Mouse (Mus musculus) MEL (cell line): ENCODE data around the gene Gas2. TPM values are rescaled to one million over a fixed set of nuclear protein-coding genes. Genes with fewer than 3 reads are reported as not detected.

Source experiments
- DNase-seq: peaks from one replicate; pipeline ENCODE4 v3.0.0; 2011; ENCODE audit warnings: low read depth, low spot score
- H3K27ac ChIP-seq: 2 replicates; pipeline ENCODE4 v1.5.1; 2012; ENCODE audit warnings: low read depth, mild to moderate bottlenecking, control low read depth, low read length, moderate library complexity; ENCODE audit not compliant: control insufficient read depth
- H3K27me3 ChIP-seq, 2 experiments: fragments of 150-350 bp in 1 of 2; sonication (generic) in 1 of 2; 2 replicates each; pipeline ENCODE4 v1.6.1; 2012; ENCODE audit warnings: low read length in 2 of 2, mild to moderate bottlenecking in 2 of 2, improper control_type of control experiment in 1 of 2, moderate library complexity in 1 of 2; ENCODE audit not compliant: insufficient read depth in 2 of 2, control insufficient read depth in 1 of 2
- H3K36me3 ChIP-seq, 2 experiments: 2 replicates each; pipeline ENCODE4 v1.6.1; 2012 to 2014; ENCODE audit warnings: low read length in 2 of 2, improper control_type of control experiment in 1 of 2, inconsistent platforms in 1 of 2, mild to moderate bottlenecking in 1 of 2; ENCODE audit not compliant: insufficient read depth in 2 of 2, control insufficient read depth in 1 of 2
- H3K4me1 ChIP-seq, 2 experiments: fragments of 150-350 bp in 1 of 2; sonication (generic) in 1 of 2; 2 replicates each; pipeline ENCODE4 v1.6.1; 2012; ENCODE audit warnings: low read length in 2 of 2, improper control_type of control experiment in 1 of 2, mild to moderate bottlenecking in 1 of 2; ENCODE audit not compliant: insufficient read depth in 2 of 2, control insufficient read depth in 1 of 2
- H3K4me3 ChIP-seq, 2 experiments: fragments of 150-350 bp in 1 of 2; sonication (generic) in 1 of 2; 2 replicates each; pipeline ENCODE4 v1.5.1; 2012; ENCODE audit warnings: low read depth in 2 of 2, low read length in 2 of 2, mild to moderate bottlenecking in 2 of 2, moderate library complexity in 2 of 2, control low read depth in 1 of 2, improper control_type of control experiment in 1 of 2; ENCODE audit not compliant: control insufficient read depth in 1 of 2, insufficient read depth in 1 of 2
- H3K79me2 ChIP-seq: 2 replicates; pipeline ENCODE4 v1.6.1; 2012; ENCODE audit warnings: mild to moderate bottlenecking, low read length, moderate library complexity; ENCODE audit not compliant: control insufficient read depth, poor library complexity, insufficient read depth
- H3K9ac ChIP-seq: 2 replicates; pipeline ENCODE4 v1.6.1; 2012; ENCODE audit warnings: low read depth, mild to moderate bottlenecking, control low read depth, low read length, moderate library complexity; ENCODE audit not compliant: control insufficient read depth, poor library complexity, severe bottlenecking
- H3K9me3 ChIP-seq: fragments of 150-350 bp; sonication (generic); replicated peaks from 2 replicates; pipeline ENCODE4 v1.6.1; 2012; ENCODE audit warnings: mild to moderate bottlenecking, low read length, improper control_type of control experiment, moderate library complexity; ENCODE audit not compliant: insufficient read depth
- CHD1 ChIP-seq: IDR thresholded peaks from 2 replicates; pipeline ENCODE4 v1.6.1; 2012; ENCODE audit warnings: low read depth, mild to moderate bottlenecking, inconsistent platforms, low read length, improper control_type of control experiment
- CHD2 ChIP-seq: IDR thresholded peaks from 2 replicates; pipeline ENCODE4 v1.6.1; 2011; ENCODE audit warnings: low read length, improper control_type of control experiment
- E2F4 ChIP-seq: IDR thresholded peaks from 2 replicates; pipeline ENCODE4 v1.6.1; 2011; ENCODE audit warnings: low read depth, low read length, improper control_type of control experiment, borderline replicate concordance
- GABPA ChIP-seq: IDR thresholded peaks from 2 replicates; pipeline ENCODE4 v1.6.1; 2012; ENCODE audit warnings: low read depth, mild to moderate bottlenecking, inconsistent platforms, low read length, improper control_type of control experiment, moderate library complexity
- GATA1 ChIP-seq: IDR thresholded peaks from 2 replicates; pipeline ENCODE4 v1.6.1; 2011; ENCODE audit warnings: low read depth, low read length, improper control_type of control experiment
- HCFC1 ChIP-seq: IDR thresholded peaks from 2 replicates; pipeline ENCODE4 v1.6.1; 2012; ENCODE audit warnings: low read depth, mild to moderate bottlenecking, inconsistent platforms, low read length, improper control_type of control experiment, moderate library complexity
- JUND ChIP-seq: IDR thresholded peaks from 2 replicates; pipeline ENCODE4 v1.6.1; 2011; ENCODE audit warnings: low read depth, mild to moderate bottlenecking, improper control_type of control experiment, low read length
- KAT2A ChIP-seq: conservative IDR thresholded peaks from 2 replicates; pipeline ENCODE4 v1.6.1; 2012; ENCODE audit warnings: low read depth, low read length, improper control_type of control experiment, inconsistent platforms
- MAFK ChIP-seq: IDR thresholded peaks from 2 replicates; pipeline ENCODE4 v1.6.1; 2011; ENCODE audit warnings: low read depth, mild to moderate bottlenecking, low read length, improper control_type of control experiment, borderline replicate concordance
- MEF2A ChIP-seq: IDR thresholded peaks from 2 replicates; pipeline ENCODE4 v1.6.1; 2014; ENCODE audit warnings: low read depth, mild to moderate bottlenecking, inconsistent platforms, low read length, improper control_type of control experiment; ENCODE audit not compliant: poor library complexity, insufficient replicate concordance, severe bottlenecking; ENCODE audit errors: extremely low read depth
- MXI1 ChIP-seq: IDR thresholded peaks from 2 replicates; pipeline ENCODE4 v1.6.1; 2011; ENCODE audit warnings: mild to moderate bottlenecking, low read depth, low read length, improper control_type of control experiment
- MYB ChIP-seq: IDR thresholded peaks from 2 replicates; pipeline ENCODE4 v1.6.1; 2011; ENCODE audit warnings: mild to moderate bottlenecking, low read depth, low read length, improper control_type of control experiment
- MYC ChIP-seq: IDR thresholded peaks from 2 replicates; pipeline ENCODE4 v1.6.1; 2011; ENCODE audit warnings: low read depth, mild to moderate bottlenecking, low read length, improper control_type of control experiment, moderate library complexity
- NELFE ChIP-seq: IDR thresholded peaks from 2 replicates; pipeline ENCODE4 v1.6.1; 2011; ENCODE audit warnings: low read depth, low read length, improper control_type of control experiment
- POLR2AphosphoS5 ChIP-seq: IDR thresholded peaks from 2 replicates; pipeline ENCODE4 v1.6.1; 2012; ENCODE audit warnings: low read depth, borderline replicate concordance, mild to moderate bottlenecking, inconsistent platforms, low read length, moderate library complexity, mixed read lengths
- RCOR1 ChIP-seq: IDR thresholded peaks from 2 replicates; pipeline ENCODE4 v1.6.1; 2012; ENCODE audit warnings: low read depth, mild to moderate bottlenecking, inconsistent platforms, low read length, improper control_type of control experiment
- SMC3 ChIP-seq: IDR thresholded peaks from 2 replicates; pipeline ENCODE4 v1.6.1; 2011; ENCODE audit warnings: low read depth, low read length, improper control_type of control experiment
- TAL1 ChIP-seq: IDR thresholded peaks from 2 replicates; pipeline ENCODE4 v1.6.1; 2012; ENCODE audit warnings: mild to moderate bottlenecking, inconsistent platforms, low read length, moderate library complexity, mixed read lengths
- TBP ChIP-seq: IDR thresholded peaks from 2 replicates; pipeline ENCODE4 v1.8.0; 2011; ENCODE audit warnings: low read depth, low read length, improper control_type of control experiment
- ZC3H11A ChIP-seq: IDR thresholded peaks from 2 replicates; pipeline ENCODE4 v1.6.1; 2012; ENCODE audit warnings: low read depth, mild to moderate bottlenecking, inconsistent platforms, low read length, improper control_type of control experiment
- polyA plus RNA-seq, 2 experiments: library from polyadenylated mRNA; stranded (reverse) in 1 of 2; unstranded in 1 of 2; fragments of >175 nt in 1 of 2; fragments of >200 nt in 1 of 2; gene quantifications; 2 replicates each; pipeline versions ENCODE4 v1.2.1 to v1.2.4; 2012; ENCODE audit warnings: low replicate concordance in 2 of 2, low read depth in 1 of 2; ENCODE audit not compliant: insufficient read length in 2 of 2, insufficient read depth in 1 of 2, missing spikeins in 1 of 2
- total RNA-seq: library from RNA; depleted of rRNA; stranded (reverse); fragments of 300-350 nt; gene quantifications from 2 replicates; pipeline ENCODE4 v1.2.3, GENCODE M21; 2012

Gas2 gene
- total and polyA plus RNA-seq, 3 experiments = 10.8 to 21.2 TPM; not detected in 1

DNA sequence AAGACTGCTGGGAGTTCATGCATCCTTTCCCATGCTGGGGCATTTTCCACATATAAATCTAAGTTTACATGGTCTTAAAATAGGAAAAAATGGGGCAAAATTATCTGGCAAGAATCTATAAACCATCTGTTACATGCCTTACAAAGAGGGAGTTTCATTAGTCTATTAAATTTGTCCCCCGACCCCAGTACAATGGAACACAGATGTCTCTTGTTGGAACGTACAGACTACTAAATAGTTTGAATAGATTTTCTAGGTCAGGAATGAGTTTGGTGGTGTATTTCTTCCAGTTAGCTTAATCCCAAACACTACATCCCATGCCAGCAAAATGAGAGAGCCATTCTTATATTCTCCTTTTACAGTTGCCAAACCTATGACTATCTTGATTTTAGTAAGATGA, 78.6 kb downstream of the Gas2 start:
- H3K27ac ChIP-seq = no peak overlapping the region
- no peak overlapping the region for H3K9ac ChIP-seq
- H3K36me3 ChIP-seq = peaks cover 0 to 10% of the 10 kb centered on the region in 2 experiments; a peak in 3 of 4 replicates
- H3K9me3 ChIP-seq = no peaks in the 10 kb centered on the region
- no peaks in the 10 kb centered on the region for H3K27me3 ChIP-seq
- no peak for DNase-seq
- H3K4me1 ChIP-seq = peaks cover 0 to 6% of the 10 kb centered on the region in 2 experiments; a peak in 2 of 4 replicates
- TF ChIP-seq GATA1 (no peak), ZC3H11A (no peak), TAL1 (no peak), NELFE (no peak), TBP (no peak), MEF2A (no peak), MYB (no peak), MAFK (no peak), JUND (no peak), CHD1 (no peak)
- no peaks in the 10 kb centered on the region for H3K79me2 ChIP-seq
- no peak overlapping the region for H3K4me3 ChIP-seq

DNA sequence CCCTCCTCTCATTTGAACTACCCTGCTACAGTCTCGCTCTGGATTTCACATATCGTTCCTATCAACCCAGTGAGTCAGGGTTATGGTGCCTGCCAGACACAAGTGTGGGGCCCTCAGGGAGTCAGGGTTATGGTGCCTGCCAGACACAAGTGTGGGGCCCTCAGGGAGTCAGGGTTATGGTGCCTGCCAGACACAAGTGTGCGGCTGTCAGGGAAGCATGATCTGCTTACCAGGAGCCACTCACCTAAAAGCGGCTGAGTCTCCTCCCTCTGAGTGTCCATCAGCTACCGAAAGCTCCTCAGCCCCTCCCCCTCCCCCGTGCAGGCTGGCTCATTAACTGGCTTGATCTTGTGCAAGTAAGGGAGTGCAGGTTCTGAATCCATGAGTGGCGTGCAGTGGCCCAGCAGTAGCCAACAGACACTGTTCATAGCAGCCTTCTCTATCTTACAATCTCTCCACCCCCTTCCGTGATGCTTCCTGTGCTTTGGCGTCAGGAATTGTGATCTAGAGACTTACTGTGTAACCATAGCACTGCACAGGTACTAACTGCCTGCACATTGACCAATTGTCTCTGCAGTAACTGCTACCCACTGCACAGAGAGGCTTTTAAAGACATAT, 93.7 kb downstream of the Gas2 start:
- no peak for DNase-seq
- no peak overlapping the region for H3K9ac ChIP-seq
- no peaks in the 10 kb centered on the region for H3K27me3 ChIP-seq
- H3K4me3 ChIP-seq = no peak overlapping the region
- H3K4me1 ChIP-seq = no peaks in the 10 kb centered on the region
- no peak for TF ChIP-seq ZC3H11A
- no peak for TF ChIP-seq GABPA
- TF ChIP-seq SMC3 = no peak
- TF ChIP-seq RCOR1 = no peak
- TF ChIP-seq KAT2A = no peak
- no peak for TF ChIP-seq E2F4
- no peak for TF ChIP-seq MXI1
- TF ChIP-seq POLR2AphosphoS5 = no peak
- TF ChIP-seq MYC = no peak
- TF ChIP-seq HCFC1 = no peak
- no peak for TF ChIP-seq TBP
- TF ChIP-seq CHD2 = no peak
- no peaks in the 10 kb centered on the region for H3K79me2 ChIP-seq
- no peak overlapping the region for H3K27ac ChIP-seq
- no peaks in the 10 kb centered on the region; a peak in 1 of 4 replicates for H3K36me3 ChIP-seq
- no peaks in the 10 kb centered on the region for H3K9me3 ChIP-seq
